Mouse (Mus musculus) right cerebral cortex, postnatal 14 days (tissue): Measurements from ENCODE around the gene Phldb2.

ENCODE experiments used
- DNase-seq: peaks from one replicate; pipeline ENCODE4 v3.0.0; 2022

The Phldb2 gene

GRCm38 (mm10) chr16:45832061-45832746, 121.2 kb downstream of the Phldb2 start:
- DNase-seq: no peak

GRCm38 (mm10) chr16:45831094-45831872, 122.1 kb downstream of the Phldb2 start:
- DNase-seq: no peak

GRCm38 (mm10) chr16:45830096-45830866, 123.1 kb downstream of the Phldb2 start:
- DNase-seq: no peak

GRCm38 (mm10) chr16:45825309-45825708, 128.1 kb downstream of the Phldb2 start:
- no peak for DNase-seq

- DNase-seq: no peak
Measured at GRCm38 (mm10) chr16:45824025-45824424, 129.4 kb downstream of the Phldb2 start.

- no peak for DNase-seq
Measured at GRCm38 (mm10) chr16:45819911-45820310, 133.5 kb downstream of the Phldb2 start.

GRCm38 (mm10) chr16:45817795-45818194, 135.6 kb downstream of the Phldb2 start:
- DNase-seq: no peak

GRCm38 (mm10) chr16:45816670-45817069, 136.7 kb downstream of the Phldb2 start:
- DNase-seq: no peak

- DNase-seq: no peak
Measured at GRCm38 (mm10) chr16:45814611-45815010, 138.8 kb downstream of the Phldb2 start.

- no peak for DNase-seq
Measured at GRCm38 (mm10) chr16:45811788-45812187, 141.6 kb downstream of the Phldb2 start.

GRCm38 (mm10) chr16:45810829-45811326, 142.5 kb downstream of the Phldb2 start:
- no peak for DNase-seq

GRCm38 (mm10) chr16:45810155-45810554, 143.2 kb downstream of the Phldb2 start:
- no peak for DNase-seq

GRCm38 (mm10) chr16:45804708-45805107, 148.7 kb downstream of the Phldb2 start:
- DNase-seq: no peak

- no peak for DNase-seq
Measured at GRCm38 (mm10) chr16:45800406-45800805, 153.0 kb downstream of the Phldb2 start.

GRCm38 (mm10) chr16:45799150-45799549, 154.2 kb downstream of the Phldb2 start:
- DNase-seq: no peak

GRCm38 (mm10) chr16:45798591-45798990, 154.8 kb downstream of the Phldb2 start:
- DNase-seq: no peak

GRCm38 (mm10) chr16:45796815-45797214, 156.6 kb downstream of the Phldb2 start:
- DNase-seq: no peak

- DNase-seq: no peak
Measured at GRCm38 (mm10) chr16:45795188-45795693, 158.2 kb downstream of the Phldb2 start.

GRCm38 (mm10) chr16:45792781-45793180, 160.6 kb downstream of the Phldb2 start:
- no peak for DNase-seq

GRCm38 (mm10) chr16:45791286-45791685, 162.1 kb downstream of the Phldb2 start:
- no peak for DNase-seq

GRCm38 (mm10) chr16:45789311-45789710, 164.1 kb downstream of the Phldb2 start:
- no peak for DNase-seq

- no peak for DNase-seq
Measured at GRCm38 (mm10) chr16:45787650-45788049, 165.7 kb downstream of the Phldb2 start.

- DNase-seq: no peak
Measured at GRCm38 (mm10) chr16:45786639-45787038, 166.8 kb downstream of the Phldb2 start.
